Mouse (Mus musculus): ENCODE results near the gene Txn1. TPM values are rescaled to one million over a fixed set of nuclear protein-coding genes. Genes with fewer than 3 reads are reported as not detected.

The Txn1 gene
- total RNA-seq (2017) = 169 and 188 TPM in 2 replicates

GRCm38 (mm10) chr4:57956029-57956960 lies at the start of gene Txn1:
TSS of gene Txn1 (minus strand) at chr4:57956411.
- ATAC-seq (replicated peaks in 1 of 2; ENCODE audit: insufficient read depth in 1 of 2, low FRiP score in 2 of 2, low TSS enrichment in 1 of 2, low read depth in 1 of 2, poor library complexity in 2 of 2, severe bottlenecking in 2 of 2) = peak; percentile 84 to 89

GRCm38 (mm10) chr4:58003501-58003900 lies 47.3 kb upstream of the Txn1 start:
- no peak for ATAC-seq (replicated peaks in 1 of 2; ENCODE audit: insufficient read depth in 1 of 2, low FRiP score in 2 of 2, low TSS enrichment in 1 of 2, low read depth in 1 of 2, poor library complexity in 2 of 2, severe bottlenecking in 2 of 2)

GRCm38 (mm10) chr4:57991425-57991824 lies 35.2 kb upstream of the Txn1 start:
- ATAC-seq (replicated peaks in 1 of 2; ENCODE audit: insufficient read depth in 1 of 2, low FRiP score in 2 of 2, low TSS enrichment in 1 of 2, low read depth in 1 of 2, poor library complexity in 2 of 2, severe bottlenecking in 2 of 2) = peak; percentile 49 to 71

- no peak for ATAC-seq (replicated peaks in 1 of 2; ENCODE audit: insufficient read depth in 1 of 2, low FRiP score in 2 of 2, low TSS enrichment in 1 of 2, low read depth in 1 of 2, poor library complexity in 2 of 2, severe bottlenecking in 2 of 2)
These were observed 18.3 kb upstream of the Txn1 start for GRCm38 (mm10) chr4:57974400-57975117.

GRCm38 (mm10) chr4:57973592-57974268 lies 17.5 kb upstream of the Txn1 start:
- no peak for ATAC-seq (replicated peaks in 1 of 2; ENCODE audit: insufficient read depth in 1 of 2, low FRiP score in 2 of 2, low TSS enrichment in 1 of 2, low read depth in 1 of 2, poor library complexity in 2 of 2, severe bottlenecking in 2 of 2)

GRCm38 (mm10) chr4:57970285-57970684 lies 14.1 kb upstream of the Txn1 start:
- ATAC-seq (replicated peaks in 1 of 2; ENCODE audit: insufficient read depth in 1 of 2, low FRiP score in 2 of 2, low TSS enrichment in 1 of 2, low read depth in 1 of 2, poor library complexity in 2 of 2, severe bottlenecking in 2 of 2) = no peak

GRCm38 (mm10) chr4:57967195-57967594 lies 11.0 kb upstream of the Txn1 start:
- ATAC-seq (replicated peaks in 1 of 2; ENCODE audit: insufficient read depth in 1 of 2, low FRiP score in 2 of 2, low TSS enrichment in 1 of 2, low read depth in 1 of 2, poor library complexity in 2 of 2, severe bottlenecking in 2 of 2) = no peak

- no peak for ATAC-seq (replicated peaks in 1 of 2; ENCODE audit: insufficient read depth in 1 of 2, low FRiP score in 2 of 2, low TSS enrichment in 1 of 2, low read depth in 1 of 2, poor library complexity in 2 of 2, severe bottlenecking in 2 of 2)
These were observed 9.3 kb upstream of the Txn1 start for GRCm38 (mm10) chr4:57965516-57965915.

GRCm38 (mm10) chr4:57964143-57964542 lies 7.9 kb upstream of the Txn1 start:
- ATAC-seq (replicated peaks in 1 of 2; ENCODE audit: insufficient read depth in 1 of 2, low FRiP score in 2 of 2, low TSS enrichment in 1 of 2, low read depth in 1 of 2, poor library complexity in 2 of 2, severe bottlenecking in 2 of 2) = no peak

- no peak for ATAC-seq (replicated peaks in 1 of 2; ENCODE audit: insufficient read depth in 1 of 2, low FRiP score in 2 of 2, low TSS enrichment in 1 of 2, low read depth in 1 of 2, poor library complexity in 2 of 2, severe bottlenecking in 2 of 2)
These were observed 2.8 kb upstream of the Txn1 start for GRCm38 (mm10) chr4:57959056-57959455.

- peak; percentile 8 to 20; a peak in 2 of 4 replicates for ATAC-seq (replicated peaks in 1 of 2; ENCODE audit: insufficient read depth in 1 of 2, low FRiP score in 2 of 2, low TSS enrichment in 1 of 2, low read depth in 1 of 2, poor library complexity in 2 of 2, severe bottlenecking in 2 of 2)
These were observed 1.9 kb upstream of the Txn1 start for GRCm38 (mm10) chr4:57958098-57958497.

- ATAC-seq (replicated peaks in 1 of 2; ENCODE audit: insufficient read depth in 1 of 2, low FRiP score in 2 of 2, low TSS enrichment in 1 of 2, low read depth in 1 of 2, poor library complexity in 2 of 2, severe bottlenecking in 2 of 2) = no peak
These were observed 1.2 kb upstream of the Txn1 start for GRCm38 (mm10) chr4:57957200-57958085.

- peak; percentile 24 to 27; a peak in 1 of 4 replicates for ATAC-seq (replicated peaks in 1 of 2; ENCODE audit: insufficient read depth in 1 of 2, low FRiP score in 2 of 2, low TSS enrichment in 1 of 2, low read depth in 1 of 2, poor library complexity in 2 of 2, severe bottlenecking in 2 of 2)
These were observed 660 bp downstream of the Txn1 start for GRCm38 (mm10) chr4:57955544-57955958.

GRCm38 (mm10) chr4:57954991-57955390 lies 1.2 kb downstream of the Txn1 start:
- no peak for ATAC-seq (replicated peaks in 1 of 2; ENCODE audit: insufficient read depth in 1 of 2, low FRiP score in 2 of 2, low TSS enrichment in 1 of 2, low read depth in 1 of 2, poor library complexity in 2 of 2, severe bottlenecking in 2 of 2)

- ATAC-seq (replicated peaks in 1 of 2; ENCODE audit: insufficient read depth in 1 of 2, low FRiP score in 2 of 2, low TSS enrichment in 1 of 2, low read depth in 1 of 2, poor library complexity in 2 of 2, severe bottlenecking in 2 of 2) = no peak
These were observed 1.6 kb downstream of the Txn1 start for GRCm38 (mm10) chr4:57954580-57954979.

GRCm38 (mm10) chr4:57953796-57954195 lies 2.4 kb downstream of the Txn1 start:
- no peak for ATAC-seq (replicated peaks in 1 of 2; ENCODE audit: insufficient read depth in 1 of 2, low FRiP score in 2 of 2, low TSS enrichment in 1 of 2, low read depth in 1 of 2, poor library complexity in 2 of 2, severe bottlenecking in 2 of 2)

GRCm38 (mm10) chr4:57952891-57953290 lies 3.3 kb downstream of the Txn1 start:
- ATAC-seq (replicated peaks in 1 of 2; ENCODE audit: insufficient read depth in 1 of 2, low FRiP score in 2 of 2, low TSS enrichment in 1 of 2, low read depth in 1 of 2, poor library complexity in 2 of 2, severe bottlenecking in 2 of 2) = no peak
